Mouse (Mus musculus): ENCODE measurements around the gene Slc16a1. TPM values are rescaled to one million over a fixed set of nuclear protein-coding genes. Genes with fewer than 3 reads are reported as not detected.
"Not testable (repeated sequence)": the region's sequence is repeated elsewhere in the genome, so short reads cannot be mapped to it uniquely, and the experiment has no call there.

Gene Slc16a1
- polyA plus RNA-seq, 1 experiment from 2014 or later, result 8.3 TPM

GRCm38 (mm10) chr3:104700751-104701335 is 62.4 kb downstream of the Slc16a1 start:
- H3K4me3 ChIP-seq, result no peak overlapping the region
- H3K36me3 ChIP-seq, result no peaks in the 10 kb centered on the region
- 5% methylated on average over 23 of the region's 23 CpGs for WGBS
- H3K9me3 ChIP-seq, result no peaks in the 10 kb centered on the region
- no peaks in the 10 kb centered on the region for H3K4me1 ChIP-seq (replicated peaks)
- H3K27ac ChIP-seq (replicated peaks), result no peak overlapping the region
- H3K27me3 ChIP-seq, result no peaks in the 10 kb centered on the region
- ATAC-seq (ENCODE audit: low read depth), result peak; percentile 61; the same call in 1 of the 2 replicates
- peak overlapping the region; percentile 7; the same call in 1 of the 2 replicates for H3K4me2 ChIP-seq
- H3K9ac ChIP-seq, result no peak overlapping the region

DNA sequence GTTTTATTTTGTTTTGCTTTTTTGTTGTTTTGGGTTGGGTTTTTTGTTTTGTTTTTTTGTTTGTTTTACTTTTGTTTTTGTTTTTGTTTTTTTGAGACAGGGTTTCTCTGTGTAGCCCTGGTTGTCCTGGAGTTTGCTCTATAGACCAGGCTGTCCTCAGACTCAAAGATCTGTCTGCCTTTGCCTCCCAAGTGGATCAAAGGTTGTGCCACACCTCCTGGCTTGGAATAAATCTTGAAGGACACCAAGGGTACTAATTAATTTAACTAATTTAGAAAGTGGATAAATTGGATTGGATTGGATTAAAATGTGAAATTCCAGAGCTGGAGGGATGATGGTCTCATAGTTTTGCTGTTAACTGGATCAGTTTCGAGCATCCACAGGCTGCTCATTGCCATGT is 63.3 kb downstream of the Slc16a1 start:
- WGBS, result 97% methylated on average over 1 of the region's 1 CpGs
- no peak overlapping the region for H3K4me3 ChIP-seq
- H3K36me3 ChIP-seq, result no peaks in the 10 kb centered on the region
- H3K9ac ChIP-seq, result no peak overlapping the region
- H3K27ac ChIP-seq (replicated peaks), result no peak overlapping the region
- H3K4me1 ChIP-seq (replicated peaks), result peaks cover 3% of the 10 kb centered on the region
- ATAC-seq (ENCODE audit: low read depth), result no peak
- H3K9me3 ChIP-seq, result no peaks in the 10 kb centered on the region
- H3K4me2 ChIP-seq, result no peak overlapping the region
- no peaks in the 10 kb centered on the region for H3K27me3 ChIP-seq

DNA sequence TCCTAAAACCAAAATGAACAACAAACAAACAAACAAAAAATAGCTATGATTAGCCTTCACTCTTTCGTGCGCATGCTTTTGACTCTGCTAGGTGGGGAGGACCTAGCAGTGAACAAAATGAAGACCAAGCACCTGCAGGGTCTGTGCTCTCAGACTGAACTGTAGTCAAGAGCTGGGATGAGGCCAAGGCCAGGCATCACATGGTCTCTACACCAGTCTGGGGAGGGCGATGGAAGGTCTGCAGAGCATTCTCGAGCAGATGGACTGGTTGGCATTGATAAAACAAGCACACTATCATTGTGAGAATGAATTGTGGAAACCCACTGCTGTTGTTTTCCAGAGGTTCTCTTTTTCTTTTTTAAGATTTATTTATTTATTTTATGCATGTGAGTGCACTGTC is 65.5 kb downstream of the Slc16a1 start:
- 92% methylated on average over 4 of the region's 4 CpGs for WGBS
- no peak overlapping the region for H3K27ac ChIP-seq (replicated peaks)
- H3K36me3 ChIP-seq, result no peaks in the 10 kb centered on the region
- no peaks in the 10 kb centered on the region for H3K9me3 ChIP-seq
- no peak overlapping the region for H3K4me2 ChIP-seq
- no peak overlapping the region for H3K4me3 ChIP-seq
- peaks cover 9% of the 10 kb centered on the region for H3K4me1 ChIP-seq (replicated peaks)
- no peak for ATAC-seq (ENCODE audit: low read depth)
- H3K27me3 ChIP-seq, result no peaks in the 10 kb centered on the region
- H3K9ac ChIP-seq, result no peak overlapping the region

DNA sequence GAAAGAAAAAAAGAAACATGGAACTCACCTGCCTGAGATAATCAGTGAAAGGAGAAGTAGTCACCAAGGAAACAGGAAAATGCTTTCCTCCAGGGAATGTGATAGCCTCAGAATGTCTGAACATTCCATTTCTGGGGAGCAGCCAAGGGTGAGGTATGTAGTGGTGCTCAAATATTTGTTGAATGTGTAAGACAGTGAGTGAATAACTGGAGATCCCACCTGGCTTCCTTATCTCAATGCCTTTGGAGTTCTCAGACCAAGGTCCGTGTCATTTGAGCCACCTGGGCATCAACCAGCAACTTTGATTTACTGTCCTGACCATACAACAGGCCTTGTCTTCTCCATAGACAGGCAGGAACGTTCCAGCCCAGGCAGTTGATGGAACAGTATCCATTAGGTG is 68.0 kb downstream of the Slc16a1 start:
- Histone ChIP-seq H3K4me1 (replicated peaks) (peaks cover 9% of the 10 kb centered on the region), H3K27ac (replicated peaks) (no peak overlapping the region), H3K4me3 (no peak overlapping the region), H3K9ac (no peak overlapping the region), H3K27me3 (no peaks in the 10 kb centered on the region), H3K36me3 (no peaks in the 10 kb centered on the region), H3K9me3 (no peaks in the 10 kb centered on the region), H3K4me2 (no peak overlapping the region)
- no peak for ATAC-seq (ENCODE audit: low read depth)
- whole genome bisulfite sequencing, result 82% methylated on average over 2 of the region's 2 CpGs

DNA sequence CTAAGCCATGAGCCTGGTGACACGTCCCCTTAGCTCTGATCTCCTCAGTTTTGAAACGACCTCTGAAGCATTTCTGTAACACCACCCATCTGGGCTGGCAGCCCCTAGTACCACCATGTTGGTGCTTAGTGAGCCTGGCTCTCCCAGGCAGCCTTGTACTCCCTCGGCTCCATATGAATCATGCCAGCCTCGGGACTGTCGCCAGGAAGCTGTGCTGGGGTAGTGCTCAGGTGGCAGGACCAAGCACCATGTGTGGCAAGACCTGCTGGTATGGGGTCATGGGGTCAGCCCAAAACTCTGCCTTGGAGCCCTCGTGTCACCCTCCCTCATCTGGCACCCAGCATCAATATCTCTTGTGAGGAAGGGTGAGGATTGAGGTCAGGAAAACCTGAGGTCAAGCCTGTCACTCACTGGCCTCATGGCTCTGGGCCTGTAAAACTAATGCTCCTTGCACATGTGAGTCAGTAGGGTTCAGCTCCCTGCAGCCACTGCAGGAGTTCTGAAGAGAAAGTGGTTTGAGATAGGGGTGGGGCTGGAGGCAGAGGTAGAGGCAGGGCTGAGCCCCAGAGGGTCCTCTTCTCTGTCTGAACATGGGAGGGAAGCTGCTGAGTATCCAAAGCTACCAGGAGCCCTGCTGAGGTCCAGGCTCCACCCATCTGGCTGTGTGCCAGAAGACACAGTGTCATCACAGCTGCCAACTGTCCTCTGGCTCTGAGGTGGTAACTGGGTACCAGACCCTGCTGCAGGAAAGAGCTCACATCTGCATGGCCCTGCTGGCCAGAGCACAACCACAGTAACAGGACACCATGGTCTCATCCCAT is 68.7 kb downstream of the Slc16a1 start:
- not testable (repeated sequence) for H3K4me1 ChIP-seq (replicated peaks); H3K36me3 ChIP-seq; H3K4me3 ChIP-seq; H3K4me2 ChIP-seq; H3K9ac ChIP-seq; H3K9me3 ChIP-seq; H3K27me3 ChIP-seq; H3K27ac ChIP-seq (replicated peaks)
- peak; percentile 81 for ATAC-seq (ENCODE audit: low read depth)
- WGBS, result 74% methylated on average over 6 of the region's 6 CpGs

GRCm38 (mm10) chr3:104707772-104708144 is 69.3 kb downstream of the Slc16a1 start:
- not testable (repeated sequence) for H3K4me1 ChIP-seq (replicated peaks); H3K9ac ChIP-seq; H3K27me3 ChIP-seq; H3K36me3 ChIP-seq; H3K9me3 ChIP-seq; H3K4me3 ChIP-seq; H3K4me2 ChIP-seq; H3K27ac ChIP-seq (replicated peaks)
- peak; percentile 36 for ATAC-seq (ENCODE audit: low read depth)
- 61% methylated on average over 1 of the region's 1 CpGs for WGBS

Other genes with a start within 250 kb of the Slc16a1 start
- gene Lrig2, start 126.8 kb upstream of the Slc16a1 start, polyA plus RNA-seq (2015; fragmentation: Nextera tagmentation; extraction: Ambion mirVana), result 29.3 and 33.4 TPM in 2 replicates
- gene Ppm1j, start 142.4 kb downstream of the Slc16a1 start, polyA plus RNA-seq (2015; fragmentation: Nextera tagmentation; extraction: Ambion mirVana), result 1.5 and 1.9 TPM in 2 replicates
- gene Fam19a3, start 143.2 kb downstream of the Slc16a1 start, polyA plus RNA-seq (2015; fragmentation: Nextera tagmentation; extraction: Ambion mirVana), result not detected in 2 replicates
- 82.9 and 83.0 TPM in 2 replicates for gene Rhoc, start 149.7 kb downstream of the Slc16a1 start, polyA plus RNA-seq (2015; fragmentation: Nextera tagmentation; extraction: Ambion mirVana)
- gene Mov10, start 179.9 kb downstream of the Slc16a1 start, polyA plus RNA-seq (2015; fragmentation: Nextera tagmentation; extraction: Ambion mirVana), result 13.4 and 13.8 TPM in 2 replicates
- gene St7l, start 225.3 kb downstream of the Slc16a1 start, polyA plus RNA-seq (2015; fragmentation: Nextera tagmentation; extraction: Ambion mirVana), result 40.4 and 47.0 TPM in 2 replicates
- gene Capza1, start 225.8 kb downstream of the Slc16a1 start, polyA plus RNA-seq (2015; fragmentation: Nextera tagmentation; extraction: Ambion mirVana), result 181 and 198 TPM in 2 replicates